Mouse (Mus musculus) small intestine, adult 2 months (tissue): Measurements from ENCODE around the gene Adgrg5.

Source experiments
- CTCF ChIP-seq: fragments of 200-500 bp; IDR thresholded peaks from 2 replicates; pipeline ENCODE4 v1.5.1; 2012; ENCODE audit warnings: low read depth, mild to moderate bottlenecking, control low read depth, inconsistent platforms, low read length, moderate library complexity, mixed read lengths; ENCODE audit not compliant: insufficient replicate concordance, insufficient read length; ENCODE audit errors: extremely low read depth
- POLR2A ChIP-seq: fragments of 200-500 bp; IDR thresholded peaks from 2 replicates; pipeline ENCODE4 v1.6.1; 2012; ENCODE audit warnings: low read depth, mild to moderate bottlenecking, control low read depth, inconsistent platforms, low read length, moderate library complexity

- no peak; the same call in 1 of the 2 replicates for TF ChIP-seq POLR2A
- peak; percentile 91; the same call in 1 of the 2 replicates for TF ChIP-seq CTCF
Observed at GRCm38 (mm10) chr8:94874358-94874757, 49.1 kb upstream of the Adgrg5 start.
